Mouse (Mus musculus) adrenal gland, adult 10 weeks (tissue): ENCODE data around the gene Ssbp1. TPM values are rescaled to one million over a fixed set of nuclear protein-coding genes. Genes with fewer than 3 reads are reported as not detected.

Source experiments
- polyA plus RNA-seq: library from polyadenylated mRNA; stranded (reverse); fragments of 350-450 nt; fragmentation: Illumina TruSeq; extraction: RNeasy Lipid Tissue Mini Kit (QIAGEN cat#74804); gene quantifications from one replicate; pipeline ENCODE4 v1.2.3, GENCODE M21; 2014; ENCODE audit warnings: low read depth, low replicate concordance

The Ssbp1 gene
- 125 TPM for polyA plus RNA-seq

GRCm38 (mm10) chr6:40470916-40471719 lies at the start of gene Ssbp1:
Gene Ssbp1, plus strand, starts transcription at chr6:40471352.

GRCm38 (mm10) chr6:40436047-40436483 lies 35.1 kb upstream of the Ssbp1 start, which contains the start of gene E330009J07Rik:
Gene E330009J07Rik, minus strand, starts transcription at chr6:40436135.

GRCm38 (mm10) chr6:40438936-40439335 lies 32.2 kb upstream of the Ssbp1 start, which contains the start of gene Wee2:
Gene Wee2, plus strand, starts transcription at chr6:40439088.

DNA sequence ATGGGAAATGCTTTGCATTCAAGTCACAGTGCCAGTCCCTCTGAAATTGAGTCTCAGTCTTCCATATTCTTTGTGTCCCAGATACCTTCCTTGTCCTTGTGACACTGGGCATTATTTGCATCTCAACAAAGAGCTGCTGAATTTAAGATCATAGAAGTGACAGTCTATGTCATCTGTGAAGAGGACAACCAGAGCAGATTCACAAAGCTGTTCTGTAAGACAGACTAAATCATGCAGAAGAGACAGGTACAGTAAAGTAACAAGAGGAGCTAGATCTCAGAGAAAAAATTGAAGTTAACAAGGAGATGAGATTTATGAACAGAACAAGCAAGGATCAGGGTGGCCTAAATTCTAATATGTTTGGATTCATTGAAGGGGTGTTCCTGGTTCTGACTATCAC lies 19.8 kb downstream of the Ssbp1 start, which contains the start of gene Tas2r137:
Gene Tas2r137, plus strand, starts transcription at position 301 of the 400 bp plus-strand sequence.

GRCm38 (mm10) chr6:40493229-40493628 lies 22.1 kb downstream of the Ssbp1 start, which contains the start of gene Tas2r108:
Gene Tas2r108, plus strand, starts transcription at chr6:40493529.

DNA sequence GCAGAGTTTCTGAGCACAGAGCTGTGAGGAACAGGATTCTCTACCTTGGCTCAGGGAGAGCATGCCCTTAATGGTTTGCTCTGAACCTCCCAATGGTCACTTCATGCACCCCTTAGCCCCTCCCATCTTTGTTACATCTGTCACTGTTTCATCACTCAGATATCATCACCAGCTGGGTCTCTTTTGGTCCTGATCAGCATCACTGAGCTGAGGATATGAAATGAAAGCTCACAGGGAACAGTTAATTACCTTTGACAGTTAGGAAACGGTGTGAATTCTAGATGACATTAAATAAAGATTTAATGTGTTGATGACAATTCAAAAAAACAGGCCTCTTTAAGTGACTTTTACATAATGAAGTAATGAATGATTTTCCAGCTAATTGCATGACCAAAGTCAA lies 48.3 kb downstream of the Ssbp1 start, which contains the start of gene Prss37:
Gene Prss37, minus strand, starts transcription at position 101 of the 400 bp plus-strand sequence.

Other genes starting within 250 kb of the Ssbp1 start
- gene Agk, start 146.2 kb upstream of the Ssbp1 start, polyA plus RNA-seq = 28.8 TPM
- 19.3 TPM for gene E330009J07Rik, start 35.2 kb upstream of the Ssbp1 start, polyA plus RNA-seq
- not detected for gene Wee2, start 32.3 kb upstream of the Ssbp1 start, polyA plus RNA-seq
- gene Tas2r137, start 19.9 kb downstream of the Ssbp1 start, polyA plus RNA-seq = not detected
- not detected for gene Tas2r108, start 22.2 kb downstream of the Ssbp1 start, polyA plus RNA-seq
- gene Prss37, start 48.2 kb downstream of the Ssbp1 start, polyA plus RNA-seq = not detected
- not detected for gene Olfr461, start 83.7 kb downstream of the Ssbp1 start, polyA plus RNA-seq
- not detected for gene Olfr460, start 98.1 kb downstream of the Ssbp1 start, polyA plus RNA-seq
- 9.6 TPM for gene Clec5a, start 114.5 kb downstream of the Ssbp1 start, polyA plus RNA-seq
- gene Tas2r138, start 142.0 kb downstream of the Ssbp1 start, polyA plus RNA-seq = not detected
- gene Mgam, start 157.5 kb downstream of the Ssbp1 start, polyA plus RNA-seq = 1.7 TPM